Mouse (Mus musculus): ENCODE data around the gene Ccdc73.
"Not testable (repeated sequence)": the region's sequence is repeated elsewhere in the genome, so short reads cannot be mapped to it uniquely, and the experiment has no call there.

Gene Ccdc73

DNA sequence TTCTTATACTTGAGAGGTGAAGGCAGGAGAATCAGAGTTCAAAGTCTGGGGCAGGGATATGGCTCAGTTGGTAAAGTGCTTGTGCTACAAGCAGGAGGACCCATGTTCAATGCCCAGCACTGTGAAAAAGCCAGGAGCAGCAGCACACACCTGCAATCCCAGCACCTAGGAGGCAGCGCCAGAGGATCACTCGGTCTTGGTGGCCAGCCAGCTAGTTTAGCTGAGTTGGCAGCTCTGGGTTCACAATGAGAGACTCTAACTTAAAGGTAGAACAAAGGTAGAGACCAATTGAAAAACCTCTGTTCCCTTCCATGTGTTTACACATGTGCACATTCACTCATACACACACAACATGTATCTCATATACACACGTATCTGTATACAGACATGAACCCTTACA, 1.5 kb downstream of the Ccdc73 start:
- no peak for DNase-seq (ENCODE audit: low read depth, low spot score)

DNA sequence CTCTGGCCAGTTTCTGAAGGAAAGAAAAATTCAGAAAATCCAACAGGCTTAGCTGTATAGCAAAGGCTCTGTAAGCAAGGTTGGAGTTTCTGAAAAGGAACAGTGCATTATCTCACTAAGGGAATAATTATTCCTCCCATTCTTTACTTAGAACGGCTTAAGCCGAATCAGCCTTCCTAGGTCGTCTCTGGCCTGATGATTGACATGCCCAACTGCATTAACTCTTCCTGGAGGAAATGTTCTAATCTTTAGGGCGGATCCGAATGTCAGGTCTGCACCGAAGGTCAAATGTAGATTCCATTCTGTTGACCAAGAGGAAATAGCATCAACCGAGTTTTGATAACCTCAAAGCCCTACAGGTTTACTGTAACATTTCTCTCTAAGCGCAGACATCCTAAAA, 11.2 kb downstream of the Ccdc73 start:
- no peak for DNase-seq (ENCODE audit: low read depth, low spot score)

DNA sequence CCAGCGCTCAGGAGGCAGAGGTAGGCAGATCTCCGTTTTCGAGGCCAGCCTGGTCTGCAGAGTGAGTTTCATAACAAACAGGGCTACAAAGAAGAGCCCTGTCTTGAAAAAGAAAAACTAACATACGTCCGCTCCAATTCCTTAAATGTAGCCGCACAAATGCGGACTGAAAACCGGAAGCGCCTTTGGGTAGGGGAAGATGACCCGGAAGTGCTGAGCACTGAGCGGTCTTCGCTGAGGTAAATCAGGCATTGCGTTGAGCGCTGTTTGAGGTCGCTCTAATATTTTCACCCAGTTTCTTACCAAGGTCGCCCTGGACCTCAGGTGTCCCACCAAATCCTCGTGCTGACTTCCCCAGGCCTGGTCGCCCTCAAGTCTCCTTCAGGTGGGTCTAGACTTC, 18.5 kb downstream of the Ccdc73 start:
- DNase-seq (ENCODE audit: low read depth, low spot score) = no peak

DNA sequence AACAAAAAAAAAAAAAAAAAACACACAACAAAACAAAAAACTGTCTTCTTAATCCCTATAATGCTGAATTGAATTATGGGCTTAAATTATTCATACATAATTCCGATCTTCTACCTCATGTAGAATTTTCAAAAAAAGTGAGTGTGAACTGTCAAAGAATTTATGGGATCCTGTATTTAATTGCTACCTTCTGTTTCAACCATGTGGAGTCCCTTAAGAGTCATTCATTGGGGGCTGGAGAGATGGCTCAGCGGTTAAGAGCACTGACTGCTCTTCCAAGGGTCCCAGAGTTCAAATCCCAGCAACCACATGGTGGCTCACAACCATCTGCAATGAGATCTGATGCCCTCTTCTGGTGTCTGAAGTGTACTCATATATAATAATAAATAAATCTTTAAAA, 19.7 kb downstream of the Ccdc73 start:
- DNase-seq (ENCODE audit: low read depth, low spot score) = not testable (repeated sequence)

DNA sequence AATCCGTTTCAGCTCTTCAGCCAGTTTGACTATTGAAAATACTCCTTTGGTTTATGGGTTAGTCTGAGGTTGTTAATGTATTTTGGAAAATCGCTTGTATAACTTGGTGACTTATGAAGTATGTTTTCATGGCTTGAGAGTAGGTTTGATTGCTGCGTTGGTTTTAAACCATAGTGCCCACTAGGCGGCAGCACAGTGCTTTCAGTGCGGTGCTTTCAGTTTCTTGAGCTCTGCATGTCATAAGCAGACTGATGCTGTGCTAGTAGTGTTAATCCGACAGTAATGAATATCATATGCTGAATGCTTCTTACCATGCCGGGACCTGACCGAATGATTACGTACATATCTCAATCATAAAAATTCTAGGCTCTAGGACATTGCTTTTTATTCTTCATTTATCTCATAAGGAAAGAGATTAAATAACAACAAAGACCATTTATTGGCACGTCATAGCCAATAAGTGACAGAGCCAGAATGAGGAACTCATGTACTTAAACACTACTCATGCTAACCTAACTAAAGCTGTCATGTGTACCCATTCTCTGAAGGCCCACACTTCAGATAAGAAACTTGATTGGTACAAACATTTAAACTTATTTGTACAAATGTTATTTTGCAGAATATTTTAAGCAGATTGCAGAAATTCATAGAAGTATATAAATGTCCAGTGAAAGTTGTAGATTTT, 20.4 kb downstream of the Ccdc73 start:
- peak; percentile 67 for DNase-seq (ENCODE audit: low read depth, low spot score)

DNA sequence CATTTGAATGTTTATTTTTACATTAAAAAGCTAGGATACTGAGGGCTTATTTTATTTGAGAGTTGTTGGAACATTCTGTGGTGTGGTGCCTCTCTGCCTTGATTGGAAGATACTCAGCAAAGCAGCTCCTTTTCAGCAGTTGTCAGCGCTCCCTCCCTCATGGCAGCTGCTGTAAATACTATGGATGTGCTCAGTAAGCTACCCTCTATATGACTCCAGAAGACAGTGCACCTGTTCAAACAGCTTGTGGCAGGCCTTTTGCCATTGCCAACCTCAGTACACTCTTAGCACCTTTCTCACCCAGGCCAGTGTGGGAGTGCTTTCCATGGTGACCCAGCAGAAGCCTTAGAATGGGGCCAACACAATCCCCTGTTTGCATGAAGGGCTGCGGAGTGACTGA, 32.4 kb downstream of the Ccdc73 start:
- no peak for DNase-seq (ENCODE audit: low read depth, low spot score)

DNA sequence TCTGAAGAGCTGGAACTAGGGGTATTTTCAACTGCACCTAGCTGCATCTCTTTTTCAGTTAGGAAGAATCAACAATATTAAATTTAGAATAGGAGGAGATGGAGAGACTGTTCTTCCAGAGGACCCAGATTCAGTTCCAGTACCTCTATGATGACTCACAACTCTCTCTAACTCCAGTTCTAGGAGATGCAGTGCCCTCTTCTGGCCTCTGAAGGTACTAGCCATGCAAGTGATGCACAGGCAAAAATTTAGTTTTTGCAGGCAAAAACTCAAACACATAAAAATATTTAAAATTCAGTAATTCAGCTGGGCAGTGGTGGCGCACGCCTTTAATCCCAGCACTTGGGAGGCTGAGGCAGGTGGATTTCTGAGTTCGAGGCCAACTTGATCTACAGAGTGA, 48.1 kb downstream of the Ccdc73 start:
- DNase-seq (ENCODE audit: low read depth, low spot score) = no peak

DNA sequence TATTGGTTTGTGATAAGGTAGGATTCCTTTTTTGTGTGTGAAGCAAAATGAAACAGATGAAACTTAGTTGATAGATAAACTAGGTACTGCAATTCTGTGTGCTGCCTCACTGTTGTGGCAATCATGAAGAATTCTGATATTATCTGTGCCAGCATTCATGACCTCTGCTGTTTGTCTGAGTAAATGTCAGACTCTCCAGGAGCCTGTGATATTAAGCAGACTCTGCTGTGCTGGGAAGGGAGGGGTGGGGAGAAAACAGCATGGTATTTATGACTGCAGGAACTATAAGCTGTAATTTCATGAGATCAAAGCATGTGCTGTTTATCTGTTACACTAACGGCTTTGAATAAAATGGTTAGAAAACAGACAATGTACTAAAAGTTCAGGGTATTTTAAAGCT, 96.9 kb downstream of the Ccdc73 start:
- no peak for DNase-seq (ENCODE audit: low read depth, low spot score)

DNA sequence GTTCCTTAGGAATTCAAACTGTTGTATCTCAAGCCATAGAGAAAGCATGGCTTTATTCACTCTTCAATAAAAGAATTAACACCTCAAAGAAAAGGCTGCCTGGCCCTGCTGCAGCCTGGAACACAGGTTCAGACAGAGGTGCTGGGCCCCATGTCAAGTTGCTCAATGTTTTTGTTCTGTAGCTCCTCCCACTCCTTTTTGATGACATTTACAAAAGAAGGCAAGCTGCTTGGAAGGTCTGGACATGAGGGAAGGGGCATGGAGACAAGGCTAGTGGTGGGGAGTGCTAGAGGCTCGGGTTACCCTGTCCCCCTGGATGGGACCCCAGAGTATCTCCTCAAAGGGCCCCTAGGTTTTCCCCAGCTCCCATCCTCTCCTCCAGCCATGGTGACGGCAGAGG, 114.1 kb downstream of the Ccdc73 start:
- no peak for DNase-seq (ENCODE audit: low read depth, low spot score)

DNA sequence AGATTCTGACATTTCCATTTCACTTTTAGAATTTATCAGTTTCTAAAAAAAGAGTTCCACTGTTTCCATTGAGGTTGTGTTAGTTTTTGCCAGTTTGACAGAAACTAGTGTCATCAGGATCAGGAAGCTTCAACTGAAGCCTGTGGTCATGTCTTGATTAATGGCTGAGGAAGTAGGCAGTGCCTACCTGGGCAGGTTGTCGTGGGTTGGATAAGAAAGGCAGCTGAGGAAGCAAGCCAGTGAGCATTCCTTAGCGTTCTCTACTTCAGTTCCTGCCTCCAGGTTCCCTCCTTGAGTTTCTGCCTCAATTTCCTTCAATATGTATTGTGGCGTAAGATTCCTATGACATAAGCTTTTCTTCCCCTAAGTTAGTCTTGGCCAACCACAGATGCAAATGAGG, 118.2 kb downstream of the Ccdc73 start:
- DNase-seq (ENCODE audit: low read depth, low spot score) = no peak

DNA sequence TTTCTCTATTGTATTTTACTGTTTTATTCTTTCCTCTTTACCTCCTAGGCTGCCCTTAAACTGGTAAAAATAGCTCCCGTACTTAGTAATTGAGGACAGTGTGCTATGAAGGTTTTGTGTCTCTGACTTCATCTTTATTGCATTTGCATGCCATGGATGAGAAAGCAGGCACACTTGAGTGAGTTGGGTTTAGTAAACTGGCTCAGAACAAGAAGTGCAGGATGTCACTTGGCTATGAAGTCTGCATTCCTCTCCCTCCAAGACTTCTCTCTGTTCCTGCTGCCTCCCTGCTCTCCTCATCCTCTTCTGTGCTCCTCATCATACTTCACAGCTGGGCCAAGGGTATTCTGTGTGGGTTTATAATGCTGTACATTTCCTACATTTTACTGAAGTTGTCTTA, 121.4 kb downstream of the Ccdc73 start:
- no peak for DNase-seq (ENCODE audit: low read depth, low spot score)

DNA sequence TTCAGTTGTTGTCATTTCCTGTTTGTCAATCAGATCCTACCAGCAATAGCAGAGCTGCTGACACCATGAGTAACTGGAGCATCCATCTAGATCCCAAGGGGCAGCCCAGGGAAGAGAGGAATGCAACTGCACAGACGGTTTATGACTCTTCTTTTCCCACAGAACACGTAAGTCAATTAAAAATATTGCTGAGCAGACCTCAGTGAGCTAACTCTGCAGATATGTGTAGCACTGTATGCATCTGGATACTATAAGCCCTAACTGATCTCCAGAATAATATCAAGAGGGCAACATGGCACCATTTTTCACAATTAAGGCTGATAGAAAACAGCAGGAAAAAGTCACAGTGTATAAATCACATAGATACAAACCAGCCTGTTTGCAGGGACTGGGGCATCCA, 126.8 kb downstream of the Ccdc73 start:
- no peak for DNase-seq (ENCODE audit: low read depth, low spot score)

DNA sequence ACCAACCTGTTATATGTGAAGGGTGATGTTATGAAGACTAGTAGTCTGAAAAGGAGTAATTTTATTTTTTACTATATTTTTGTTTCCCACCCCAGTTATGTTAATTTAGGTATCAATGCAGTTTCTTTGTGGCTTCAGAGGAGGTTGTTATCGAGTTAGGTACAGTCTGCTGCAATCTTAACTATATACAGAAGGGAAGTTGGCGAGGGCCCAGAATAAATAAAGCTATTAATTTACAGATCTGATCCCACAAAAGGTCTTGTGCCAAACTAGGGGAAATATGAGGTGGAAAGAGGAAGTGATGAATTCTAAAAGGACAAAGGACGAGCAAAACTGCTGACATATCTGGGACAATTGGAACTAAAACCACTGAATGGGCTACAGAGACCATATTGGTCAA, 128.6 kb downstream of the Ccdc73 start:
- DNase-seq (ENCODE audit: low read depth, low spot score) = no peak

DNA sequence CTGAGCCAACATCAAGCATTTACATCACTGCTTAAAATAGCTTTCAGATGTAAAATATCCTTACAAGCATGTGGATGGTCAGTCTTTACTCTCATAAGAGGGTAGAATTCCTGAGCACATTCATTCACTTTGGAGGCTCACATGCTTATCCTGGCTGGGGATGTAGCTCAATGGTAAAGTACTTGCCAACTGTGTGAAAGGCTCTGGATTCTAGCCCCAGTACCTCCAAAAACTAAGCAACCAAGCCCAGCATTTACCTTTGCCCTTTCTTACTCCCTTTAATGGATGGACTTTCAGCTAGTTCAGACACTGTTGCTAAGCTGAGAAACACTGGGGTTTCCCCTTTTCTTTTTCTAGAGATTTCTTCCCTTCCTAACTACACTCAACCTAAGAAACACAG, 139.6 kb downstream of the Ccdc73 start:
- no peak for DNase-seq (ENCODE audit: low read depth, low spot score)

DNA sequence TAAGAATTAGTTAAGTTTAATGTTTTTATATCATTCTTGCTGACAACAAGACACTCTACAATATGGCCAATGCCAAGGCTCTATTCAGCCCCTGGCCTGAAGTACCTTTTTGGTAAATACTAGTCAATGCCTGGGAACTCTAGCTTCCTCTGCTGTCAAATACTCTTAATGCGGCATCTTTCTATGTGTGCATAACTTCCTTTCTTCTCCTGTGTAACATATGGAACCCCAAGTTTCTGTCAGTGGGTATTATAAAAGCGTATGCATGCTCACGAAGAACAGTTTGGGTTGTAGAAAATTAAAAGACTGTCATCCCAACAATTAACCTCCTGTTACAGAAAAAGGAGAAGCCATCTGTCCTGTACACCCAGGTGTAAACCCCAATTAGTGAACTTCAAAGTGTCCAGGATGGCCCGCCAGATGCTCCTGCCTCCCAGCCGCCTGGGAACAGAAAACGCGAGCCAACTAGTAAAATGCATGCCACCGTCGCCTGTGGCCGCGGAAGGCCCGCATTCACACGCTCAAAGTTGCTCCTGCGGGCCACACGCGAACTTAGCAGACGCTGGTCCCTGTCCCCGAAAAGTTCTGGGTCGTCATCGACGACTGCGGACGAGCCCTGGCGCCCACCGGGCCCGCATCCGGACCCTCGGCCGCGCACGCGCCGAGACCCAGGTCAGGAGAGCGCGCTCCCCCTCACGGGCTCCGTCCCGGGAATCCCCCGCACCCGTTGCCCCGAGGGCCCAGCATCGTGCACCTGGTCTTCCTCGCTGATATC, 148.8 kb downstream of the Ccdc73 start:
- peak; percentile 5 for DNase-seq (ENCODE audit: low read depth, low spot score)

DNA sequence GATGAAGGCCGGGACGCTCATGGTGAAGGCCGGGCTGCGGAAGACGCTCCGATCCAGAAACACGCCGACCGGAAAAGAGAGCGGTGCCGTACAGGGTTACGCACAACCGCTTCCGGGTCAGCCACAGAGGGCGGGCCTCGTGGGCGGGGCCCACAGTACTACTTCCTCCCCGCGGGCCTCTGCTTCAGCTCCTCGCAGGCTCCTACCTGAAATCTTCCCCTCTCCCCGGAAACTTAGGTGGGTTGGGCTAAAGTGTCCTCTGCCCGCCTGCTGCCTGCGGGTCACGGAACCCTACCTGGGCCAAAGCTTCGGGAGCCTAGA, 149.3 kb downstream of the Ccdc73 start, which contains the start of gene Eif3m:
Gene Eif3m (minus strand): TSS at position 114 of the 321 bp plus-strand sequence.
- DNase-seq (ENCODE audit: low read depth, low spot score) = peak; percentile 84

DNA sequence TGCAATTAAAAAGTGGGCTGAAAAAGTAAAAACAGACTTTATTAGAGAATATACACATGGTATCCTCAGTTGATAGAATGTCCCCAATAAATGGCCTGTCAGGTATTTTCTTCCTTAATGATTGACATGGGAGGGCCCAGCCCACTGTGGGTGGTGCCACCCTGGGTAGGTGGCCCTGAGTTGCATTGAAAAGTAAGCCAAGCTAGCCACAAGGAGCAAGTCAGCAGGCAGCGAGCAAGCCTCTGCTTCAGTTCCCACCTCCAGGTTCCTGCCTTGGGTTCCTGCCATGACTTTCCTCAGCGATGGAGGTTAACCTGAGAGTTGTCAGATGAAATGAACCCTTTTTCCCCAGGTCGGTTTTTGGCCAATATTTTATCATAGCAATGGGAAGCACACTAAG, 150.2 kb downstream of the Ccdc73 start:
- DNase-seq (ENCODE audit: low read depth, low spot score) = no peak

DNA sequence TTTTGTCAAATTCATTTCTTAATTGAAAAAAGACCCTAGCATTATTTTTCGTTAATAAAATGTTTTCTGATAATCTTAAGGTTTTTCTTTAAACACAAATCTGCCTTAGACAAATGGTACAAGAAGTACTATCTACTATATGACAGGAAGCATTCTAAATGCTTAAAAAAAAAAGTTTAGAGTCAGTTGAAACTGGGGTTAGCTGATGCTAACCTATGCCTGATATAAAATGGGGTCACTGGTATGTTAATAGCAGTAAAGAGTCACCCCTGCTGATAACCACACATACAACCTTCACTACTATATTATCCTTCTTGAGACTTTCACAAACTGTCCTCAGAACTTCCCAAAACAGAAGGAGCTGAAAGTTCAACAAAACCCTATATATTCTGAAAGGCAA, 151.9 kb downstream of the Ccdc73 start:
- no peak for DNase-seq (ENCODE audit: low read depth, low spot score)

DNA sequence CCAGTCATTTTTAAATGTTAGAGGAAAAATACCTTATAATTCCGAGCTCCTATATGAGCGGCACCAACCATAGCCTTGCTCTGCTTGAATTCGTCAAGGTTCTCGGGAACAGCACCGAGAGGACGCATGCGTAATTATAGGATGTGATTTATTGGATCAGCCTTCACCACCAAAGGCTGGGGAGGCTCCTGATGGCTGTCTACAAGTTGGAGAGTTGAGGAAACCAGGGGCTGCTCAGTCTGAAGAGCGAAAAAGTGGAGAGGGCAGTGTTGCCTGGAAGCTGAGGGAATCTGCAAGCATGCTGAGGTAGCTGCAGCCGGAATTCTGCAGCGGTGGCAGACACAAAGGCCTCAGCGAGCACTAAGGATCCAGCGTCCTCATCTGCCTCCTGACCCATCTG, 153.7 kb downstream of the Ccdc73 start:
- no peak for DNase-seq (ENCODE audit: low read depth, low spot score)

DNA sequence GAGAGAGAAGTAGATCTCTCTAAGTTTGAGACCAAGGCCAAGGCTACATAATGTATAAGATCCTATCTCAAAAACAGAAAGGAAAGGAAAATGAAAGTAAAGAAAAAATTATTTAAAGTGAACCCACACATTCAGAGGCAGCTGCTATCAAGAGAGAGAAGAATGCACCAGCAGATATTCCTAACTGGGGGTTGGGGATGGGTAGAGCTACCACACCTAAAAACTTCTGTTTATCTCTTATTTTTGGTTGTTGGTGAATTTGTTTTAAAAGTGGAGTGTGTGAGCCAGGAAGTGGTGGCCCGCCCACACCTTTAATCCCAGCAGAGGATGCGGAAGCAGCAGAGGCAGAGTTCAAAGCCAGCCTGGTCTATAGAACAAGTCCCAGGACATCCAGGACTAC, 154.2 kb downstream of the Ccdc73 start:
- no peak for DNase-seq (ENCODE audit: low read depth, low spot score)

DNA sequence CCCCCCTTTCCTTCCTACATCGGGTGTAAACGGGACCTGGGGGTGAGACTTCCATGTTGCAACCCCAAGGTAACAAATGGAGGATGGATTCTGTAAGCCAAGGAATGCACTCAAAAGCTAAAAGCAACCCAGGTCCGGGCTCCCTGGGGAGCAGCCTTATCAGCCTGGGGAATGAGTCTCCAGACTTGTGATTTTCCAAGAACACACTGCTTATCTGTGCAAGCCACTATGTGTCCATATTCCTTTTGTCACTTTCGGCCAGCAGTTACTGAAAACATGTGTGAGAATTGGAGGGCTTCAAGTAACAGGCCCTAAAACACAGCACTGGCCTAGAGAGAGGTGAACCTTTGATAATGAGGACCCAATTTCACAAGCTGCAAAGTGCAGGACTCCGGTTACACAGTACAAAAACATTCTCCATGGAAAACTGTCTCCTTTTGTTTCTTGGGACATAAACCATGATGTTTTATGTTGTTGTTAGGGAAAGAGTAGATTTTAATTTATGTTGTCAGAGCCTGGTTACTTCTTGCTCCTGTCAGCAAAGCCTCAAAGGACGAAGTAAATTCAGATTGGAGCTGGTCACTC, 155.5 kb downstream of the Ccdc73 start:
- DNase-seq (ENCODE audit: low read depth, low spot score) = no peak

DNA sequence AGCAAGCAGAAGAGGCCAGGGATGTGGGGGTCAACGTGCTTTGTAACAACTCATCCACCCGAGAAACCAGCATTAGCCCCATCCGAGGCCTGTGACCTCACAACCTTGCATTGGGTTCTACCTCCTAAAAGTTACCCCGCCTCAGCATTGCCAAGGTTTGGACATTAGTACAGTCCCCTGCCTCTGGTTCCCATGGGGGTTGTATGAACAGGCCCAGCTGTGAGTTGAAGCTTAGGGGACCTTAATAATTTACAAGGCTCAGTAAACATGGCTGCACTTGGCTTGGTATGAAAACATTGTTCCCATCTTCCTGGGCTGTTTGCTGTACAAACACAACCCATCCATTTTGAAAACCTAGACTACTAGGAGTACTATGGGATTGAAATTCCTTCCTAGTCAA, 156.2 kb downstream of the Ccdc73 start:
- DNase-seq (ENCODE audit: low read depth, low spot score) = no peak

DNA sequence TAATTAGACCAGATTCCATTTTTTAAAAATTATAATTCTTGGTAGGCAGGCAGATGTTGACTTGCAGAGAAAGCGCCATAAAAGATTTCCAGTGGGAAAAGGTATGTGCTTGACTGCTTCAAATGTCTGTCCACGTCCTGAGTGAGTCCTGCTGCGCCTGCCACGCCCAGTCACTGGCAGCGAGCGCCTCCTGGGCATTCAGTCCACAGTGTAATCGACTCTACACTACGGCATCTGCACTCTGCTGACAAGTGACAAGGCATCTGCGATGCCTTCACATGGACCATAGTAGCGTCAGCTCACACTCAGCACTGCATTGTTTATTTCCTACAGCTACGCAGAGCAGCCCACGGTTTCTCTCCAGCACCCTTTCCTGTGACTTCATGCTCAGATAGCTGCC, 158.0 kb downstream of the Ccdc73 start:
- not testable (repeated sequence) for DNase-seq (ENCODE audit: low read depth, low spot score)

All from telencephalon, adult 2 months (tissue).